Mouse (Mus musculus) limb, embryonic 10.5 days (tissue): Measurements from ENCODE around the gene Sytl3. TPM values are rescaled to one million over a fixed set of nuclear protein-coding genes. Genes with fewer than 3 reads are reported as not detected.
"Not testable (repeated sequence)": the region's sequence is repeated elsewhere in the genome, so short reads cannot be mapped to it uniquely, and the experiment has no call there.

ENCODE experiments used
- DNase-seq: peaks from one replicate; pipeline ENCODE4 v3.0.0-alpha.2; 2017; ENCODE audit warnings: low spot score
- H3K27ac ChIP-seq: fragments of 300-500 bp; sonication (generic); 2 replicates; pipeline ENCODE4 v1.5.1; 2016; ENCODE audit warnings: mild to moderate bottlenecking
- H3K27me3 ChIP-seq: fragments of 300-500 bp; sonication (generic); 2 replicates; pipeline ENCODE4 v1.6.1; 2016; ENCODE audit warnings: low read depth, mild to moderate bottlenecking; ENCODE audit not compliant: poor library complexity, severe bottlenecking
- H3K36me3 ChIP-seq: fragments of 300-500 bp; sonication (generic); 2 replicates; pipeline ENCODE4 v1.6.1; 2016; ENCODE audit warnings: mild to moderate bottlenecking, moderate library complexity
- H3K4me1 ChIP-seq: fragments of 300-500 bp; sonication (generic); 2 replicates; pipeline ENCODE4 v1.6.1; 2016
- H3K4me3 ChIP-seq: fragments of 300-500 bp; sonication (generic); 2 replicates; pipeline ENCODE4 v1.5.1; 2016; ENCODE audit warnings: mild to moderate bottlenecking, moderate library complexity
- H3K9me3 ChIP-seq: fragments of 300-500 bp; sonication (generic); replicated peaks from 2 replicates; pipeline ENCODE4 v1.6.1; 2016; ENCODE audit warnings: mild to moderate bottlenecking
- WGBS: fragments of 180-500 bp; shearing (Covaris S2); methylation state at CpG from one replicate; pipeline ENCODE4 v1.1.7; 2016; 5-methylcytosine and 5-hydroxymethylcytosine counted together
- polyA plus RNA-seq: library from polyadenylated mRNA; unstranded; fragments of >200 nt; fragmentation: Nextera tagmentation; extraction: Ambion mirVana; gene quantifications from 2 replicates; pipeline ENCODE4 v1.2.1, GENCODE M21; 2016

Sytl3 gene
- polyA plus RNA-seq = 0.14 TPM in 1 of 2 replicates, not detected in the other

- H3K27me3 ChIP-seq, H3K27ac ChIP-seq, H3K4me1 ChIP-seq, H3K36me3 ChIP-seq, DNase-seq, H3K4me3 ChIP-seq, H3K9me3 ChIP-seq: not testable (repeated sequence)
- 86% methylated on average over 6 of the region's 7 CpGs for WGBS
Observed at GRCm38 (mm10) chr17:6658801-6659200, at the start of gene Sytl3. Gene Sytl3 (plus strand): TSS chr17:6659093.

- H3K27me3 ChIP-seq, H3K36me3 ChIP-seq, H3K27ac ChIP-seq, DNase-seq, H3K4me1 ChIP-seq, H3K9me3 ChIP-seq, H3K4me3 ChIP-seq: not testable (repeated sequence)
- 82% methylated on average over 12 of the region's 14 CpGs for WGBS
Observed at GRCm38 (mm10) chr17:6613524-6613923, 45.4 kb upstream of the Sytl3 start.

GRCm38 (mm10) chr17:6614316-6614715, 44.6 kb upstream of the Sytl3 start:
- H3K4me1 ChIP-seq, DNase-seq, H3K27me3 ChIP-seq, H3K9me3 ChIP-seq, H3K27ac ChIP-seq, H3K36me3 ChIP-seq, H3K4me3 ChIP-seq: not testable (repeated sequence)
- 86% methylated on average over 6 of the region's 9 CpGs for WGBS

DNA sequence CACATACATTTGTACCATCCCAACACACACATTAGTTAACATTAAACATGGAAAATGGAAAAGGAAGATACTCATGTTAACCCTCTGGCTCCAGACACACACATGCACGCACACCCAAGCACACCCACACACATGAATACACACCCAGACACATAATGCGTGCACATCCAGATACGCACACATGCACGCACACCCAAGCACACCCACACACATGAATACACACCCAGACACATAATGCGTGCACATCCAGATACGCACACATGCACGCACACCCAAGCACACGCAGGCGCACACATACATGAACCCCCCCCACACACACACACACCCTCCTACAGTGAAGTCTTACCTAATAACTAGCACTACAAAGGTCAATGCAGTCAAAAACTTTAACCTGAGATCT, 42.2 kb upstream of the Sytl3 start:
- 99% methylated on average over 9 of the region's 9 CpGs for WGBS
- not testable (repeated sequence) for DNase-seq

GRCm38 (mm10) chr17:6617689-6618400, 41.0 kb upstream of the Sytl3 start:
- not testable (repeated sequence) for H3K27me3 ChIP-seq, H3K27ac ChIP-seq, H3K4me3 ChIP-seq, H3K4me1 ChIP-seq, H3K9me3 ChIP-seq, DNase-seq, H3K36me3 ChIP-seq
- 33% methylated on average over 9 of the region's 13 CpGs for WGBS

More for the DNA sequence above, 42.2 kb upstream of the Sytl3 start:
- H3K9me3 ChIP-seq, H3K27ac ChIP-seq, H3K4me3 ChIP-seq, H3K4me1 ChIP-seq, H3K36me3 ChIP-seq, H3K27me3 ChIP-seq: not testable (repeated sequence)

DNA sequence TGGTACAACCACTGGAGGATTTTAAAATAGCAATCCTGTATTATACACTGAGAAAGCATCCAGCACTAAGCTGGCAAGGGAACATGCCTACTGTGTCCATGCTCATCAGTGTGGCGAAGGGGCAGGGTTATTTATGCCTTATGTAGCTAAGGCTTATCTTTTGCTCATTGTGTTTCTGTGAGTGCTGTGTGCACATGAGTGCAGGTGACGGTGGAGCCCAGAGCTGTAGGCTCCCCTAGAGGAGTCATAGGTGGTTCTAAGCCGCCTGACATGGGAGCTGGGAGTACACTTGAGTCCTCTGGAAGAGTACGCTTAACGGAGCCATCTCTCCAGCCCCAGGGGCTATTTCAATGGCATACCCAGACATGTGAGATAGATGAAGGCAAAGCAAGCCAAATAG, 39.6 kb upstream of the Sytl3 start:
- not testable (repeated sequence) for DNase-seq, H3K27ac ChIP-seq
- WGBS = 92% methylated on average over 5 of the region's 5 CpGs

GRCm38 (mm10) chr17:6620035-6620434, 38.9 kb upstream of the Sytl3 start:
- not testable (repeated sequence) for H3K27me3 ChIP-seq, H3K9me3 ChIP-seq, H3K4me3 ChIP-seq, H3K27ac ChIP-seq, H3K4me1 ChIP-seq, H3K36me3 ChIP-seq, DNase-seq
- WGBS = 64% methylated on average over 4 of the region's 6 CpGs

More for the DNA sequence above, 39.6 kb upstream of the Sytl3 start:
- not testable (repeated sequence) for H3K27me3 ChIP-seq, H3K4me3 ChIP-seq, H3K36me3 ChIP-seq, H3K4me1 ChIP-seq, H3K9me3 ChIP-seq

DNA sequence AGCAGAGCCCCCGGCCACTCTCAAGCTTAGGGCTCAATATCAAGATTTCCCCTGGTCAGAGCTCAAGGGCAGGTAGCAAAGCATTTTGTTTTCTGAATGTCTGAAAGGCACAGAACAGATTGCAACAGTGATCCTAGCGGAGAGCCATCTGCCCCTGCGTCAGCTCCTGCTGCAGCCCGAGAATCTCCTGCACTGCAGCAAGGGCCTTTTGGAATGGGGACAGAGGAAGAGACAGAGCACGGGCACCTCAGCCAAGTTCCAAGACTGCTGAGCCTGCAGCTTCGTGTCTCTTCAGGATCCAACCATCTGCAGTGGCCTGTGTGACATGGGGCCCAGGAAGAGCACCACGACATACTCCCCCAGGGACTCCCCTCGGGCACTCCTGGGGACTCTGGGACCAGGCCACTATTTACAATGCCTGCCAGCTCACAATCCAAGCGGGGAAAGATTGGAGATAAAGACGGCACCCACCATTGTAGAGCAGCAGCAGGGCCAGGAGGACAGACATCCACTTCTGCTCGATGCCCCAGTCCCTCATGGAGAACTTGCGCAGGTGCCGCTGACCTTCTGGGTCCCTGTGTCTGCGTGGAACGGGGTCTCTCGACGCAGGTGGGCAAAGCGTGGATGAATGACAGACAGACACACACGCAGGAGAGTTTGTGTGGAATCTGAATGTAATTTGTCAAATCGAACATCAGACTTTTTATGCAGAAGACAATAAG, 38.0 kb upstream of the Sytl3 start:
- H3K27ac ChIP-seq, H3K9me3 ChIP-seq, H3K4me1 ChIP-seq, H3K27me3 ChIP-seq, H3K36me3 ChIP-seq, DNase-seq, H3K4me3 ChIP-seq: not testable (repeated sequence)
- 85% methylated on average over 18 of the region's 20 CpGs for WGBS

GRCm38 (mm10) chr17:6621976-6622375, 36.9 kb upstream of the Sytl3 start:
- not testable (repeated sequence) for H3K36me3 ChIP-seq, H3K4me3 ChIP-seq, H3K9me3 ChIP-seq, DNase-seq, H3K27ac ChIP-seq, H3K4me1 ChIP-seq, H3K27me3 ChIP-seq
- 88% methylated on average over 11 of the region's 12 CpGs for WGBS

GRCm38 (mm10) chr17:6624926-6625558, 33.9 kb upstream of the Sytl3 start:
- H3K27ac ChIP-seq, DNase-seq, H3K36me3 ChIP-seq, H3K9me3 ChIP-seq, H3K27me3 ChIP-seq, H3K4me3 ChIP-seq, H3K4me1 ChIP-seq: not testable (repeated sequence)
- WGBS = 69% methylated on average over 2 of the region's 6 CpGs

DNA sequence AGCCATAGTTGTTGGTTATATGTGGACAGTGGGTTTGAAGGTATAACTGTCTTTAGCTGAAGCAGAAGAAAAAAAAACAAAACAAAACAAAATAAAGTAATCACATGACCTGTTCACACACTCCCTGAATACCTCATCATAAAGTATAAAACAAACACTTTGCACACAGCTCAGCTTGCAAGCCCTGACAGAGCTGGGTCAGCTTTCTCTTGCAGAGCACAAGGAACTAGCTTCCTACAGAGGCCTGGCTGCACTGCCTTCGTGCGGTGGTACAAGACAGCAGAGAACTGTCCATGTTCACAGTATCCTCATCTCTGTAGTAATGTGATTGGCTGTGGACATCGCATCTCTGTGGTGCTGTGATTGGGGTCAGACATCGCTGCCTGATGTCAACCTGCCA, 28.5 kb upstream of the Sytl3 start:
- not testable (repeated sequence) for H3K4me1 ChIP-seq, H3K27me3 ChIP-seq, H3K9me3 ChIP-seq, H3K4me3 ChIP-seq, H3K36me3 ChIP-seq, H3K27ac ChIP-seq, DNase-seq
- 93% methylated on average over 4 of the region's 4 CpGs for WGBS

DNA sequence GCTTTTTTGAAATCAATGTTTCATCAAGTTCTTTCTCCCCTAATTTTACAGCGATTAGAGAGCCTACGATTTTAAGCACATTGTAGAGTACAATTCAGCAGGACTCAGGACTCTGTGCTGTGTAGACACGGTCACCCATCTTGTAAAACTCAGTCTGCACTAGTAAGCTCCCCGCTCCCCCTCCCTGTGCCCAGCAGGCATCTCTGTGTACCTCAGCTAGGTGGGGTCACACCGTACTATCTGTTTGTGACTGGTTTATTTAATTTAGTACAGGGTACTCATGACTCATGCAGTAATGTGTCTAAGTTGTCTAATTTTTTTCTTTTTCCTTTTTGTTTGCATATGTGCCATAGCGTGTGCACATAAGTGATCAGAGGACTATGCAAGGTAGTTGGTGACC, 26.0 kb upstream of the Sytl3 start:
- 92% methylated on average over 6 of the region's 6 CpGs for WGBS
- not testable (repeated sequence) for DNase-seq

GRCm38 (mm10) chr17:6635781-6636180, 23.1 kb upstream of the Sytl3 start:
- 94% methylated on average over 1 of the region's 4 CpGs for WGBS
- not testable (repeated sequence) for H3K9me3 ChIP-seq, H3K27ac ChIP-seq, H3K27me3 ChIP-seq, H3K4me1 ChIP-seq, H3K4me3 ChIP-seq, H3K36me3 ChIP-seq, DNase-seq

More for the DNA sequence above, 26.0 kb upstream of the Sytl3 start:
- not testable (repeated sequence) for H3K27ac ChIP-seq, H3K4me3 ChIP-seq, H3K27me3 ChIP-seq, H3K9me3 ChIP-seq, H3K4me1 ChIP-seq, H3K36me3 ChIP-seq
